Mouse (Mus musculus): ENCODE data around the gene Ubtd2. TPM values are rescaled to one million over a fixed set of nuclear protein-coding genes. Genes with fewer than 3 reads are reported as not detected.

Gene Ubtd2
- polyA plus RNA-seq, 1 experiment from 2014 or later, result 64.4 TPM

DNA sequence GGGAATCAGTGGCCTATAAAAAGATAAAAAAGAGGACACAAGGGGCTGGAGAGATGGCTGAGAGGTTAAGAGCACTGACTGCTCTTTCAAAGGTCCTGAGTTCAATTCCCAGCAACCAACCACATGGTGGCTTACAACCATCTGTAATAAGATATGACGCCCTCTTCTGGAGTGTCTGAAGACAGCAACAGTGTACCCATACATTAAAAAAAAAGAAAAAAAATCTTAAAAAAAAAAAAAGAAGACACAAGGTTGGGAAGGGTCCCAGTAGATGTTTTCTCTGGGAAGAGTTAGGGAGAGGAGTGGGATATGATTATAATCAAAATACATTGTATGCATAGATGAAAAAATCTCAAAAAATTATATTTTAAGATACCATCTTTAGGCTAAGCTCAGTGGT, 10.0 kb upstream of the Ubtd2 start:
- Histone ChIP-seq H3K9me3 (replicated peaks) (no peaks in the 10 kb centered on the region), H3K4me3 (no peak overlapping the region), H3K27me3 (no peaks in the 10 kb centered on the region), H3K9ac (no peak overlapping the region), H3K36me3 (no peaks in the 10 kb centered on the region), H3K27ac (no peak overlapping the region), H3K4me2 (replicated peaks) (no peak overlapping the region), H3K4me1 (no peaks in the 10 kb centered on the region)
- no peak for ATAC-seq (ENCODE audit: low FRiP score)
- WGBS, result 72% methylated on average over 1 of the region's 1 CpGs

DNA sequence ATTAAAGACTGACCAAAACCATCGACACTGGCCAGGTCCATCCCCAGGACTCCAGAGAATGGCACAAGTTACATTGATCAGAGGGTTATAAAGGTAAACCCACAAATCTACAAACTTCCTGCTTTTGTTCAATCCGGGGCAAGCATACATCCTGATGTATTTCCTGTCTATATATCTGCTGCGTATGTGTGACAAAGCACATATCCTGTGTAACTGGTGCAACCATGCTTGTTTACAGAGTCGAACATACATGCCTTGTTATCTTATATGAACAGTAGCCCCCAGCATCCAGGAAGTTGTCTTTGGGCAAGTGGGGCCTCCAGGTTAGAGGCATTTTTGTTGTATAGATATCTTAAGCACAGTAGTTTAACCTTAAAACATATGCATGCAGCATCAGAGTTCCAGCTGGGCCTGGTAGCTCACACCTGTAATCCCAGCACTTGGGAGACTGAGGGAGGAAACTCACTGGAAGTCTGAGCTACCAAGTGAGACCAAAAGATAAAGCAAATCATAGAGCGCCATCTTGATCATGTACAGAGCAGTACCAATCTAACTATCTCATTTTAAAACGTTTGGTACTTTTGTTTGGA, 9.4 kb upstream of the Ubtd2 start:
- H3K4me1 ChIP-seq, result no peaks in the 10 kb centered on the region
- H3K4me3 ChIP-seq, result no peak overlapping the region
- H3K36me3 ChIP-seq, result no peaks in the 10 kb centered on the region
- WGBS, result 84% methylated on average over 6 of the region's 6 CpGs
- H3K9me3 ChIP-seq (replicated peaks), result no peaks in the 10 kb centered on the region
- no peak for ATAC-seq (ENCODE audit: low FRiP score)
- no peaks in the 10 kb centered on the region for H3K27me3 ChIP-seq
- no peak overlapping the region for H3K9ac ChIP-seq
- no peak overlapping the region for H3K27ac ChIP-seq
- H3K4me2 ChIP-seq (replicated peaks), result no peak overlapping the region

DNA sequence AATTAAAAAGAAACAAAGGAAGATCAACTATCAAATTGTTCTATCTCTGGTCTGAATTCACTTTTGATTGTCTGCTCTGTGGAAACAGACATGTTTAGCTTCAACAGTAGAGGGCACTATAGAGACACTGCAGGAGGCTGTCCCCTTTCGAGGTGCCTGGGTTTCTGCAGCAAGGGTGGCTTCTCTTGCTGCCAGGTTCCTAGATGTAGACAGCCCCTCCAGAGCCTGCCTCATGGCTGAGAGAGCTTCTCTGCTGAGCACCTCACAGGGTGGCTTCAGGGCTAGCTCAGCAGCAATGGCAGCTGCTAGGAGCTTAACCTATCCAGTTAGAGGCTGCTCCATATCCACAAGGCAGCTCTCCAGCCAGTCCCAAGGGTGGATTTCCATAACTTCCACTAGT, 5.0 kb upstream of the Ubtd2 start:
- no peaks in the 10 kb centered on the region for H3K36me3 ChIP-seq
- ATAC-seq (ENCODE audit: low FRiP score), result no peak
- no peaks in the 10 kb centered on the region for H3K27me3 ChIP-seq
- no peak overlapping the region for H3K27ac ChIP-seq
- WGBS, result 4% methylated on average over 1 of the region's 1 CpGs
- H3K4me1 ChIP-seq, result 0 out of 2 replicates have a peak, but pooled peaks cover 4% of the 10 kb centered on the region
- no peaks in the 10 kb centered on the region for H3K9me3 ChIP-seq (replicated peaks)
- H3K9ac ChIP-seq, result no peak overlapping the region
- no peak overlapping the region for H3K4me2 ChIP-seq (replicated peaks)
- no peak overlapping the region for H3K4me3 ChIP-seq

DNA sequence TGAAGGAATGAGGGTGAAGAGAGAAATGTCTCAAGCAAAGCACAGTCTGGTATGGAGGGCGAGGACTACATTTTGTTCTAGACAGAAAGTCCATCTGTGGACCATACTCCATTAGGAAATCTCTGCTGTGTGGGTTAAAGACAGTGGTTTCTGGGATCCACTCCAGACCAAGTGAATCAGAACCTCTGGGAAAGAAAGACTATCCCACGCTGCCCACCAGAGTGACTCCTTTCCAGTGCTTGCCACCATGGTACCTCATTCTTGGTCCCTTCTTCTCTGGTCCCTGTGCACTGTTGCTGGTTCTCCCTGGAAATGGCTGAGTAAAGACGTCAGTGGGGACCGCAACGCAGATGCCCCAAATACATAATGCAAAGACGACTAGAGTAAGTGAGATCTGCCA, 3.9 kb upstream of the Ubtd2 start:
- H3K27ac ChIP-seq, result no peak overlapping the region
- H3K36me3 ChIP-seq, result no peaks in the 10 kb centered on the region
- H3K4me2 ChIP-seq (replicated peaks), result no peak overlapping the region
- H3K27me3 ChIP-seq, result no peaks in the 10 kb centered on the region
- H3K9me3 ChIP-seq (replicated peaks), result no peaks in the 10 kb centered on the region
- H3K9ac ChIP-seq, result no peak overlapping the region
- no peak for ATAC-seq (ENCODE audit: low FRiP score)
- H3K4me3 ChIP-seq, result no peak overlapping the region
- H3K4me1 ChIP-seq, result peaks cover 5% of the 10 kb centered on the region
- 92% methylated on average over 6 of the region's 6 CpGs for WGBS

DNA sequence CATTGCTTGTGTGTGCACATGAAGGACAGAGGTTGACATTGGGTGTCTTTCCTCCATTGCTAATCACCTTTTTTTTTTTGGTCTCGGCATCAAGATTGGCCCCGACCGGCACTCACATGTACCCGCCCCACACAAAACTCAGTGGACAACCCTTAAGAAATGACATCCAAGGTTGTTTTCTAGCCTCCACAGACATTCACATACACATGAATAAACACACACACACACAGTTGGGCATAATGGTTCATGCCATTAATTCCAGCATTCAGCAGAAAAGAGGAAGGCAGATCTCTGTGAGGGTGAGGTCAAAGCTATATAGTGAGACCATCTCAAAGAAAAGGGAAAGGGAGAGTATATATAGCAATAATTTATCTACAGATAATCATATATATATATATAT, 2.4 kb upstream of the Ubtd2 start:
- no peak for ATAC-seq (ENCODE audit: low FRiP score)
- Histone ChIP-seq H3K4me1 (peaks cover 13% of the 10 kb centered on the region), H3K4me3 (no peak overlapping the region), H3K36me3 (no peaks in the 10 kb centered on the region), H3K9ac (no peak overlapping the region), H3K4me2 (replicated peaks) (no peak overlapping the region), H3K9me3 (replicated peaks) (no peaks in the 10 kb centered on the region), H3K27me3 (no peaks in the 10 kb centered on the region), H3K27ac (no peak overlapping the region)
- WGBS, result 99% methylated on average over 4 of the region's 4 CpGs

DNA sequence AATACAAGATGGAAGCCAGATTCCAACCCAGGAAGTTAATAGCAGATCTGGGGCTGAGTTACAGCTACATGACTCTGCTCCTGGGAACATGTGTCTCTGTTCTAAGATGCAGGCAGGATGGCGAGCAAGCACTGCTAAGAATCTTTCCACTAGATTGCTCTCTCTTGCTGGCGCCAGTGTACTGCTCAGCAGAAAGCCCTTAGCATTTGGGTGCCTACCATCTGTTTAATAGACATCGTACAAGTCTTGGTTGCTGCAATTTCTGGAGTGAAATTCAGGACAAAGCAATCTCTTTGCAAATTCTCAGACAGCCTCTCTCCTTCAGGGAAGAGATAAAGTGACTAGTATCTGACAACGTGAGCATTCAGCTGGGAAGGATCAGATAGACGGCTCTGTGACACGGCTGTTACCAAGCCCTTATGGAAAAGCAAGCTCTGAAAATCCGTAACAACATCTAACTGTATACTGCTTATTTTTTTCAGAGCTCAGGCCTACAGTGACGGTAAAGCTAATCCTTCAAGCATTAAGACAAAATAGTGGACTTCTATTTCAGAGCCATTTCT, 1.7 kb upstream of the Ubtd2 start:
- WGBS, result 46% methylated on average over 8 of the region's 8 CpGs
- H3K27me3 ChIP-seq, result no peaks in the 10 kb centered on the region
- H3K9ac ChIP-seq, result 0 out of 2 replicates have a peak overlapping the region, but pooled peaks have one; percentile 27
- peaks cover 16% of the 10 kb centered on the region for H3K4me1 ChIP-seq
- ATAC-seq (ENCODE audit: low FRiP score), result no peak
- H3K9me3 ChIP-seq (replicated peaks), result no peaks in the 10 kb centered on the region
- H3K4me3 ChIP-seq, result no peak overlapping the region
- H3K27ac ChIP-seq, result no peak overlapping the region
- no peaks in the 10 kb centered on the region for H3K36me3 ChIP-seq
- H3K4me2 ChIP-seq (replicated peaks), result no peak overlapping the region

DNA sequence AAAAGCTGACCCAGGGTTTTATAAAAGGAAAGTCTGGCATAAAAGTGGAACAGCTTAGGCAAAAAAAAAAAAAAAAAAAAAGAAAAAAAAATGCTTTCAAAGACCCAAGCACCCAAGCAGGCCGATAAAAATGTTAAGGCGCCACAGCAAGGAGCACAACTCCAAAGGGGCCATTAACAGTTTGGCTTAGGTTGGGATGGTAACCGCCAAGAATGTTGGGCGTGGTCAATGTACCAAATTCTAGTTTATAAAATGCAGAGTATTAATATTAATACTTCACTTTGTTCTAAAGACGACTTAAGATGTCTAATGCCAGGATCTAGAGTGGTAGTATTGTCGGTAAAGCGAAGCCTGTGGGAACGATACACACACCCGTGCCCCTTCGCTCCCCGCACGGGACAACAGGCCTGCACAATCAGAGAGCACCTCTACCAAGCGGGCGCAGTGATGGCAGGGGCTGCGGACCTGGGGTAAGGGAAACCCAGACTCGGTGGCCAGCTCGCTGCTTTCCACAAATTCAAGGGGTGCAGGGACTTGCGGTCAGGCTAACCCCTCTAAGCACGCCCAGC, 855 bp upstream of the Ubtd2 start:
- H3K4me2 ChIP-seq (replicated peaks), result peak overlapping the region; percentile 91
- H3K27me3 ChIP-seq, result no peaks in the 10 kb centered on the region
- 2% methylated on average over 19 of the region's 19 CpGs for WGBS
- H3K4me3 ChIP-seq, result peak overlapping the region; percentile 95
- peak overlapping the region; percentile 98 for H3K27ac ChIP-seq
- peak overlapping the region; percentile 92 for H3K9ac ChIP-seq
- peak; percentile 2; the same call in 1 of the 2 replicates for ATAC-seq (ENCODE audit: low FRiP score)
- peaks cover 16% of the 10 kb centered on the region for H3K4me1 ChIP-seq
- H3K36me3 ChIP-seq, result no peaks in the 10 kb centered on the region
- H3K9me3 ChIP-seq (replicated peaks), result no peaks in the 10 kb centered on the region

DNA sequence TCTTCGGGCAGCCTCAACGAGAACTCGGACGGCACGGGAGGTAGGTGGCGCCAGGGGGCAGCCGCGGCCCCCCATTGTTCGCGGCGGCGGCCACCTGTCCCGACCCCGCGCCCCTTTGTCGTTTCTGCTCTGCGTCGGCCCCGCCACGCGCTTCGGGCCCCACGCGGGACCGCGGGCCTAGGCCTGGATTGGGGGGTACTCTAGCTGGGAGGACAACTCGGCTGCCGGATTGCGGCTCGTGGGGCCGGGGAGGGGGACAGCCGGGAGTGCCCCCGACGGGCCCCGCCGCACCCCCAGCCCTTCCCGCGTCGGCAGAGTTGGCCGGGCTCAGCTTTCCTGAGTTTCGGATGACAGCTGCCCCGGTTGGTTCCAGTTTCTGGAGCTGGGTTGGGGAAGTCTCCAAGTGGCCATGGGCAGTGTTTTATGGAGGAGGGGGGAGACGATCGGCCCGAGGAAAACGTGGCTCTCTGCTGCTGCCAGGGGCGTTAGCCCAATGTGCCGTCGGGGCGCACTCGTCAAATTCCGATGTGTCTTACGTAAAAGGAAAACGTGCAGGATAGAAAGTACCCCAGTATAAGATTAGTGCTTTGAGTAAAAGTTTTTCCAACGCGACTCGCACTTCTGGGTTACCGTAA, 454 bp downstream of the Ubtd2 start:
- H3K9me3 ChIP-seq (replicated peaks), result no peaks in the 10 kb centered on the region
- H3K9ac ChIP-seq, result peak overlapping the region; percentile 92
- H3K27me3 ChIP-seq, result no peaks in the 10 kb centered on the region
- under 1% methylated on average over 57 of the region's 58 CpGs for WGBS
- H3K4me3 ChIP-seq, result peak overlapping the region; percentile 95
- H3K4me1 ChIP-seq, result peaks cover 16% of the 10 kb centered on the region
- peak overlapping the region; percentile 98 for H3K27ac ChIP-seq
- no peaks in the 10 kb centered on the region for H3K36me3 ChIP-seq
- peak overlapping the region; percentile 91 for H3K4me2 ChIP-seq (replicated peaks)
- ATAC-seq (ENCODE audit: low FRiP score), result no peak; the same call in 1 of the 2 replicates

DNA sequence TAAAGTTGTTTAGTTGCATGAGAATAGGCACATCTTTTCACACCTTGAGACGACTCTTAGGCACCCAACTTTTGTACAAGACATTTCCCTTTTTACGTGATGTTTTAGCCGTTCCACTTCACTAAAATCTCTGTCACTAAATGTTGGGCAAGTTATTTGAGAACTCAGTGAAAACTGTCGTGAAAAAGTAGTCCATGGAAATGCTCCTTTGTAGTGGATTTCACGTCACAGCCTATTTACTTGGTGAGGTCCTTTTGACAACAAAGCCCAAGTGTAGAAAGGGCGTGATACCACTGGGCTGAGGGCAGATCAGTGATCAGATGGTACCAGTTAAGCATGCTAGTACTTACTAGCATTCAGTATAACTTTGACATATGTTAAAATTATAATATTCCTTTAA, 1.2 kb downstream of the Ubtd2 start:
- H3K36me3 ChIP-seq, result no peaks in the 10 kb centered on the region
- H3K4me1 ChIP-seq, result peaks cover 16% of the 10 kb centered on the region
- H3K4me2 ChIP-seq (replicated peaks), result peak overlapping the region; percentile 91
- no peaks in the 10 kb centered on the region for H3K27me3 ChIP-seq
- WGBS, result 10% methylated on average over 6 of the region's 6 CpGs
- ATAC-seq (ENCODE audit: low FRiP score), result no peak
- H3K27ac ChIP-seq, result no peak overlapping the region
- H3K4me3 ChIP-seq, result peak overlapping the region; percentile 95
- peak overlapping the region; percentile 92 for H3K9ac ChIP-seq
- no peaks in the 10 kb centered on the region for H3K9me3 ChIP-seq (replicated peaks)

DNA sequence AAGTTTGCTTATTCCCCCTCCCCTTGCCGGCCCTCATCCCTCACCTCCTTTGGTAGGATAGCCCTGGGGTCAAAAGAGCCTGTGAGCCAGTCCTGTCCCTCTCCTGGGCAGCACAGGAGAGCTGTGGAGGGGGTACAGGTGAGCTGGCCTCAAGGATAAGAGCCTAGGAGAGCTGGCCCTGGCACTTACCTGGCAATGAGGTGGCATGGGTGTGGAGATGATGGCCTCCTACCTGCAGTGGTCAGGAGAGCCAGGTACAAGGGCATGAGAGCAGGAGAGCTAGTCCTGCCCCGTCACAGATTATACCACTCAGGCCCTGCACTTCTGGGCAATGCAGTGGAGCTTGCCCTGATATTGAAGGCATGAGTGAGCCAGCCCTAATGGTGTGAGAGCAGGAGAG, 9.1 kb downstream of the Ubtd2 start:
- H3K4me1 ChIP-seq, result peaks cover 5% of the 10 kb centered on the region
- H3K9me3 ChIP-seq (replicated peaks), result no peaks in the 10 kb centered on the region
- no peak overlapping the region for H3K4me2 ChIP-seq (replicated peaks)
- no peaks in the 10 kb centered on the region for H3K36me3 ChIP-seq
- H3K27ac ChIP-seq, result no peak overlapping the region
- no peaks in the 10 kb centered on the region for H3K27me3 ChIP-seq
- H3K9ac ChIP-seq, result no peak overlapping the region
- ATAC-seq (ENCODE audit: low FRiP score), result no peak
- 74% methylated on average over 2 of the region's 2 CpGs for WGBS
- H3K4me3 ChIP-seq, result no peak overlapping the region

DNA sequence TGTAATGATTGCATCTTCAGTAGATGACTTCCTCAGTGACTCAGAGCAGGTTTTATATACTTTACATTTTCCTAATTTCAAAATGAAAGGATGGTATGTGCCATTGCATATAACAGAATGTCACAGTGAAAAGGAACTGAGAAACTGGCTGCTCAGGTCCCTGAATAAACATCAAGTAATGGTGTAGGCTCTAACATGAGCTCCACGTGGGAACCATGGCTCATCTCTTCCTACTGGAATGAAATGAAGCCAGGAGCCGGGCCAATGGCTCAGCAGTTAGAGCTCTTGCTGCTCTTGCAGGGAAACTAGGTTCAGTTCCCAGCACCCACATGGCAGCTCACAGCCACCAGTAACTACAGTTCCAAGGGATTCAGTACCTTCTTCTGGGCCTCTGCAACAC, 16.8 kb downstream of the Ubtd2 start:
- no peaks in the 10 kb centered on the region for H3K4me1 ChIP-seq
- no peak overlapping the region for H3K4me2 ChIP-seq (replicated peaks)
- no peak overlapping the region for H3K27ac ChIP-seq
- H3K9me3 ChIP-seq (replicated peaks), result no peaks in the 10 kb centered on the region
- WGBS, result 89% methylated on average over 2 of the region's 2 CpGs
- H3K4me3 ChIP-seq, result no peak overlapping the region
- H3K27me3 ChIP-seq, result no peaks in the 10 kb centered on the region
- no peaks in the 10 kb centered on the region for H3K36me3 ChIP-seq
- ATAC-seq (ENCODE audit: low FRiP score), result no peak
- no peak overlapping the region for H3K9ac ChIP-seq

DNA sequence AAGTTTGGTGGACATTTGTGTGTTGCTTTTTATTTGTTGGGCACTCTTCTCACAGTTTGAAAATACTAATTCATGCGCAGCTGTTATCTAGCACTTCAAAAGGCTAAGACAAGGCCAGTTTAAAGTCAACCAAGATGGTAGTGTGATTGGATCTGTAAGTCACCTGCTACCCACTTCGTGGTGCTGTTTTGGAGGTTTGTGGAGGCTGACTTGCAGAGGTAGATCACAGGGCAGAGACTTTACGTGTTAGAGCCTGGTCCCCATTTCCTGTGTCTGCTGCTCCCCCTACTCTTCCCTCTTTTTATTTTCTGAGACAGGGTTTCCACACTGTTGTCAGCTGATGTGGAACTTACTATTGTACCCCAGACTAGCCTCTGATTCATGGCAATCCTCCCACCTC, 19.6 kb downstream of the Ubtd2 start:
- WGBS, result 85% methylated on average over 3 of the region's 3 CpGs
- Histone ChIP-seq H3K9me3 (replicated peaks) (no peaks in the 10 kb centered on the region), H3K4me3 (no peak overlapping the region), H3K27ac (no peak overlapping the region), H3K4me2 (replicated peaks) (no peak overlapping the region), H3K36me3 (no peaks in the 10 kb centered on the region), H3K9ac (no peak overlapping the region), H3K27me3 (no peaks in the 10 kb centered on the region), H3K4me1 (no peaks in the 10 kb centered on the region)
- no peak for ATAC-seq (ENCODE audit: low FRiP score)

All from hindbrain, embryonic 12.5 days (tissue).